Mouse (Mus musculus): ENCODE measurements around the gene Lmcd1.
A peak's percentile ranks its signal among the peaks of the same experiment; 100 is the strongest.
"Not testable (repeated sequence)": the region's sequence is repeated elsewhere in the genome, so short reads cannot be mapped to it uniquely, and the experiment has no call there.

Lmcd1 gene

GRCm38 (mm10) chr6:112273501-112274205 is at the start of gene Lmcd1:
Gene Lmcd1, plus strand, starts transcription at chr6:112273758.
- DNase-seq (ENCODE audit: low spot score in 2 of 2) = peak; percentile 24 to 72

DNA sequence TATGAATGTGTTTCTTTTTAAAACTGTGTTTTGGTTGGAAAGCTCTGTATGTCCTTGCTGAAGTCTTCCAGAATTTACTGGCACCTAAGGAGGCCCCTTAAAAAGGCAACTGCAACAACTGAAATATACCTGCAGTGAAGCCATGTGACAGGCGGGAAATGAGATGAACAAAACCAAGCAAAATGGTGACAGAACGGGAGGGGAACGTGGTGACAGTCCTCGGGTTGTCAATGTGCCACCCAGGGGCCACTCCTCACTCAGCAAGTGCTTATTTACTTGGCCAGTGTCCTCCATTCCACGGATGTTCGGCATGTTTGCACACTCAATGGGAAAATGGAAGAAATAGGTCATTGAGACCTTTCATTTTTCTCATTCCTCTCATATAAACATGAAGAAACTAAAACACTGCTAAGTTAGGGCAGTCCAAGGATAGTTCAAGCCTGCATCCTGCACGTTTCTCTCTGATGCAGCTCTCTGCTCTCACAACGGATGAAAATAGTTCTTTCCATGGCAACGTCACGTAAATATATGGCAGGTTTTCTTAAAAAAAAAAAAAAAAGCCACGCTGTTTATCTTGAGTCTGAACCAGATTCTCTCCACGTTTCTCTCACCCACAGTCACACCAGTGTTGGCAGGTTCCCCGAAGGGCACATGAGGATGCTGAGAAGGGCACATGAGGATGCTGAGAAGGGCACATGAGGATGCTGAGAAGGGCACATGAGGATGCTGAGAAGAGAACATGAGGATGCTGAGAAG is 49.5 kb upstream of the Lmcd1 start:
- no peak for DNase-seq (ENCODE audit: low spot score in 2 of 2)

- no peak for DNase-seq (ENCODE audit: low spot score in 2 of 2)
Observed at GRCm38 (mm10) chr6:112236775-112237174, 36.8 kb upstream of the Lmcd1 start.

- DNase-seq (ENCODE audit: low spot score in 2 of 2) = peak in 1 of 2 experiments; percentile 4
Observed at GRCm38 (mm10) chr6:112242216-112242615, 31.3 kb upstream of the Lmcd1 start.

DNA sequence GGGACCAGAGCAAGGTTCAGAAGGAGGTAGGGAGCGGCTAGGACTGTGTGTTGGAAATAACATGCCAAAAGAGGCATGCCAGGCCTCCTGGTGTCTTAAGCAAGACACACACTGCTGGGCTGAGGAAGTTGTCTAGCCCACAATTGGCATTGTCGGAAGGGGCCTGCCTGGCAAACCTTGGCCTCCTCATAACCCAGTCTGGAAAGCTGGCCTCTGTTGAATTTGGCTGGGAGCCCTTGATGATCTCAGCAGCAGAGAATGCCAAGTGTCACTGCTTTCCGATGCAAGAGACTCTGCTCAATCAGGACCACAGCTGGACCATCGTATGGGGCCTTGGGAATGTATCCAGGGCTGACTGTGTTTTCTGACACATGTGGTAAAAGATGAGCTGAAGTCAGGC is 27.9 kb upstream of the Lmcd1 start:
- DNase-seq (ENCODE audit: low spot score in 2 of 2) = peak; percentile 5 to 11

- no peak for DNase-seq (ENCODE audit: low spot score in 2 of 2)
Observed at GRCm38 (mm10) chr6:112246636-112247035, 26.9 kb upstream of the Lmcd1 start.

GRCm38 (mm10) chr6:112253943-112254342 is 19.6 kb upstream of the Lmcd1 start:
- DNase-seq (ENCODE audit: low spot score in 2 of 2) = not testable (repeated sequence)

GRCm38 (mm10) chr6:112254967-112255366 is 18.6 kb upstream of the Lmcd1 start:
- no peak for DNase-seq (ENCODE audit: low spot score in 2 of 2)

- no peak for DNase-seq (ENCODE audit: low spot score in 2 of 2)
Observed at GRCm38 (mm10) chr6:112255388-112256225, 18.0 kb upstream of the Lmcd1 start.

DNA sequence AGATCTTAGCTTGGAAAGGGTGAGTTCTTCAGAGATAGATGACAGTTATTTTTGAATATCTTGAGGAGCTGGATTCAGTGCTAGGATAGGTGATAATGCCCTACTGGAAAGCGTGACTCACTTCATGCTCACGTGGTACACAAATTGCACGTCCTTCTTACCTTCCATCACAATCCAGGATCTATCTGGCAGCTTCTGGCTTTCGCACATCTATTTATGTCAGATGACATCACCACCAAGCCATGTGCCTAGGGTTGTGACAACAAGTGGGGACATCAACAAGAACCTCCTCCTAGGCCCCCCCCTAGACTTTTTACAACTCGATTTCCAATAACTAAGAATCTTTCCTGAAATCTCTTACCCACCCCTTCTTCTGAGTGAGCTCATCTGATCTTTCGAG is 17.0 kb upstream of the Lmcd1 start:
- no peak for DNase-seq (ENCODE audit: low spot score in 2 of 2)

GRCm38 (mm10) chr6:112261089-112261488 is 12.5 kb upstream of the Lmcd1 start:
- no peak for DNase-seq (ENCODE audit: low spot score in 2 of 2)

GRCm38 (mm10) chr6:112264321-112264720 is 9.2 kb upstream of the Lmcd1 start:
- DNase-seq (ENCODE audit: low spot score in 2 of 2) = no peak

GRCm38 (mm10) chr6:112266631-112267030 is 6.9 kb upstream of the Lmcd1 start:
- no peak for DNase-seq (ENCODE audit: low spot score in 2 of 2)

DNA sequence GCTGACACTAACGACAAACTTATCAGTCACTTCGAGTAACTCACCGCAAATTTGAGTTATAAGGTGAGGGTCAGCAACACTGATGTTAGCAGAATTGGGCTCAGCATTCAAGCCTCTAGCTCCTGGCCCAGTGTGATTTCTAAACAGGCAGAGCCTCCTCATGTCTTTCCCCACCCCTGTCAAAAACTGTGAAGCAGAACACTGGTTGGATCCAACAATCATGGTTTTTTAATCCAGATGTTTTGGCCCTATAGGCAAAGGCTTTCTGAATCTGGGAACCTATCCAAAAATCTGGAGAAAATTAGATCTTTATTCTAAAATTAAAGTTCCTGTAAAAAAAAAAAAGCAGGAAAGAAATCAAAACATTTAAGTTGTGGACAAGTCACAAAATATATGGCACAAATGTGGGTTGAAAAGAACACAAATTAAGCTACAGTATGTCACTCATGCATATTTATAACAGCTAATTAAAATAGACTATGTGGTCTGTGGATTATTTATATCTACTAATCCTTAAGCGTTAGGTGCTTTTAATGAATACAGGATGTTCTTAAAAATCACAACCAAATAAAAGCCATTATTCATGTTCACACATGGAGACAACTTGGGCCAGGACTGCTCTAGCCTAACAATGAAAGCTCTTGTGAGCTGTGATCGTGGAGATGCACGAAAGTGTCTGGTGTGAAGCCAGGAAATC is 5.7 kb upstream of the Lmcd1 start:
- DNase-seq (ENCODE audit: low spot score in 2 of 2) = no peak

- peak; percentile 12 to 32 for DNase-seq (ENCODE audit: low spot score in 2 of 2)
Observed at GRCm38 (mm10) chr6:112274261-112275055, 900 bp downstream of the Lmcd1 start.

DNA sequence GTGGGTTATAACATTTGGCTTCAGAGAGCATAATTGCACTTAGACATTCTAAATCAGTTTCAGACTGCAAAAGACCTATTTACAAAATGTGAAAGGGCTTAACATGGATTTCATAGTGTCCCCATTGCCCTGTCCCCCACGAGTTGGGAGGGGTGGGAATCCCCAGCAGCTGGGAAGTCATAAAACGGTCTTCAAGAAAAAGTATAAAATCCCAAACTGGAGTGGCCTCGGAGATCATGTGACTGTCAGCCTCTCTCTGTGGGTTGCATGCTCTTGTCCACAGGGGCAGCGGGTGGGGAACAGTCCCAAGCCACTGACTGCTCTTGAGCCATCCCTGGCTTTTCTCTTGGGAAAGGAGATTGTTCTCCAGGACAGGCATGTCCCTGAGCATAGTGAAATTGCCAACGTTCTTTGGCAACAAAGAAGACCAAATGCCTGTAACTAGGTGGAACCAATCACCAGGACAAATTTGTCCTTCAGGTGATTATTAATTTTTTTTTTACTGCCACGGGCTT is 2.2 kb downstream of the Lmcd1 start:
- DNase-seq (ENCODE audit: low spot score in 2 of 2) = no peak

GRCm38 (mm10) chr6:112278805-112279204 is 5.2 kb downstream of the Lmcd1 start:
- DNase-seq (ENCODE audit: low spot score in 2 of 2) = no peak

GRCm38 (mm10) chr6:112280161-112280560 is 6.6 kb downstream of the Lmcd1 start:
- no peak for DNase-seq (ENCODE audit: low spot score in 2 of 2)

DNA sequence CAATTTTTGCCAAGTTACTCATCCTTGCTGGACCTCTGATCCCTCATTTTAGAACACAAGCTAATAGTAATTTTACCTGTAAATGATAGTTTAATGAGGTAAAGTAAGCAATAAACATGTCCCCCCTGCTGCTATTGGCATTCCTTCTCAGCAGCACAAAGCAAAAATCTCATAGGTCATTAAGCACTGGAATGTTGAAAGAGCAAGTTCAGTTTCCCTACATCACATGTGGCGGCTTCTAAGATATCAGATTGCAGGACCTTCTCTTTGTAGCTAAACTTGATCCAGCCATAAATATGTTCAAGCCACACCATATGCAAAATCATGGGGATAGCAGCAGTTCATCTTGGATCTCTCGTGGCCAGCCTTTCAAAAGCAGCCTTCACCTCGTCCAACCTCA is 7.4 kb downstream of the Lmcd1 start:
- DNase-seq (ENCODE audit: low spot score in 2 of 2) = no peak

DNA sequence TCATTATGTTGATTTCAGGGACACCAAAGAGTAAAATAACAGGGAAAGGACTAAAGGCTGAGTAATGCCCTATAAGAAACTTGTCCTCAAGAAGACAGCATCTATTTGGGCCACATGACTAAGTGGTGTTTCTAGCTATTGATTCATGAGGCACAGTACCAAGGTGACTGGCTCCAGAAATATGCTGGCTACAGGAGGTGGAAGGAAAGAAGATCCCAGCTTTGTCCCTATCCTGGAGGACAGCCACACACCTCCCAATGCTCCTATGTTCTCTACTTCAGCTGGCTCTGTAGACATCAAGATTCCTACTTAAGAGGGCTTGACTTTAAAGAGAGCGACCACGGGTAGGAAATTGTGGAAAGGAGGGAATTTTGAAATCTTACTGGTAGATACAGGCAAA is 8.4 kb downstream of the Lmcd1 start:
- no peak for DNase-seq (ENCODE audit: low spot score in 2 of 2)

DNA sequence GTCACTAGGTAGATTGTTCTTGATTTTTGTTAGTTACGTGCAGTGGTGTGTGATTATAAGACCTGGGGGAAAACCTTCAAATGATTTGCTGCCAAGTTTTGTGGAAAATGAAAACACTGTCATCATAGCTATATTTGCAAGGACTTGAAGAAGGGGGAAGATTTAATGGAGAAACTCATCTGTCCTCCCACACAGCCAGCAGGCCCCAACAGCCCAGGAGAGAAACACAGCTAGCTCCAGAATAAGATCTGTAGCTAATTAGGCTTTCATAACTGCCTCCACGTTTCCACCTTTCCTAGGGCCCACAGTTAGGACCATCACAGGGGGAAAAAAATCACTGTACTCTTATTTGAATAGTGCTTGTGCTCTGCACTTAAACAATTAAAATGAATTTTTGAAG is 10.5 kb downstream of the Lmcd1 start:
- no peak for DNase-seq (ENCODE audit: low spot score in 2 of 2)
